Mouse (Mus musculus): Measurements from ENCODE around the gene Timd2. TPM values are rescaled to one million over a fixed set of nuclear protein-coding genes. Genes with fewer than 3 reads are reported as not detected.
"Not testable (repeated sequence)": the region's sequence is repeated elsewhere in the genome, so short reads cannot be mapped to it uniquely, and the experiment has no call there.

Gene Timd2
- polyA plus RNA-seq (2012; rRNA removed): 6.5 and 6.8 TPM in 2 replicates

- Histone ChIP-seq H3K4me1 (replicated peaks; ENCODE audit: control insufficient read depth, insufficient read depth, low read length) (no peaks in the 10 kb centered on the region), H3K27me3 (ENCODE audit: control insufficient read depth, insufficient read depth, low read length) (no peaks in the 10 kb centered on the region), H3K27ac (ENCODE audit: control insufficient read depth, insufficient read depth, low read length) (no peak within 1 kb of the TSS), H3K36me3 (ENCODE audit: control insufficient read depth, insufficient read depth, low read length) (no peaks in the 10 kb centered on the region), H3K4me3 (ENCODE audit: control insufficient read depth, insufficient read depth, low read length) (no peak within 1 kb of the TSS)
- TF ChIP-seq CTCF (IDR thresholded peaks at IDR 0.05; ENCODE audit: borderline replicate concordance, control insufficient read depth, extremely low read depth, insufficient read depth, low read length, poor library complexity): no peak
- no peak for TF ChIP-seq POLR2A (IDR thresholded peaks at IDR 0.05; ENCODE audit: control insufficient read depth, extremely low read depth, insufficient read depth, low read length, poor library complexity)
- no peak for DNase-seq
- 65% methylated on average over 6 of the region's 6 CpGs for WGBS
Measured at GRCm38 (mm10) chr11:46706664-46707356, at the start of gene Timd2. TSS of gene Timd2 (minus strand) at chr11:46707061.

- not testable (repeated sequence) for H3K27ac ChIP-seq (ENCODE audit: control insufficient read depth, insufficient read depth, low read length); H3K36me3 ChIP-seq (ENCODE audit: control insufficient read depth, insufficient read depth, low read length); H3K4me3 ChIP-seq (ENCODE audit: control insufficient read depth, insufficient read depth, low read length); DNase-seq; H3K27me3 ChIP-seq (ENCODE audit: control insufficient read depth, insufficient read depth, low read length); H3K4me1 ChIP-seq (replicated peaks; ENCODE audit: control insufficient read depth, insufficient read depth, low read length)
- WGBS: 91% methylated on average over 6 of the region's 6 CpGs
Measured at GRCm38 (mm10) chr11:46755714-46756113, 48.9 kb upstream of the Timd2 start.

- WGBS: 95% methylated on average over 4 of the region's 4 CpGs
Measured at GRCm38 (mm10) chr11:46754669-46755068, 47.8 kb upstream of the Timd2 start.

GRCm38 (mm10) chr11:46753662-46754061 is 46.8 kb upstream of the Timd2 start:
- H3K27me3 ChIP-seq (ENCODE audit: control insufficient read depth, insufficient read depth, low read length): no peaks in the 10 kb centered on the region
- H3K36me3 ChIP-seq (ENCODE audit: control insufficient read depth, insufficient read depth, low read length): no peaks in the 10 kb centered on the region
- 64% methylated on average over 2 of the region's 2 CpGs for WGBS
- no peak for DNase-seq
- no peak overlapping the region for H3K4me3 ChIP-seq (ENCODE audit: control insufficient read depth, insufficient read depth, low read length)
- no peaks in the 10 kb centered on the region for H3K4me1 ChIP-seq (replicated peaks; ENCODE audit: control insufficient read depth, insufficient read depth, low read length)
- TF ChIP-seq CTCF (IDR thresholded peaks at IDR 0.05; ENCODE audit: borderline replicate concordance, control insufficient read depth, extremely low read depth, insufficient read depth, low read length, poor library complexity) (no peak), POLR2A (IDR thresholded peaks at IDR 0.05; ENCODE audit: control insufficient read depth, extremely low read depth, insufficient read depth, low read length, poor library complexity) (no peak)
- no peak overlapping the region for H3K27ac ChIP-seq (ENCODE audit: control insufficient read depth, insufficient read depth, low read length)

More at GRCm38 (mm10) chr11:46754669-46755068, 47.8 kb upstream of the Timd2 start:
- TF ChIP-seq POLR2A (IDR thresholded peaks at IDR 0.05; ENCODE audit: control insufficient read depth, extremely low read depth, insufficient read depth, low read length, poor library complexity) (no peak), CTCF (IDR thresholded peaks at IDR 0.05; ENCODE audit: borderline replicate concordance, control insufficient read depth, extremely low read depth, insufficient read depth, low read length, poor library complexity) (no peak)
- Histone ChIP-seq H3K4me1 (replicated peaks; ENCODE audit: control insufficient read depth, insufficient read depth, low read length) (no peaks in the 10 kb centered on the region), H3K36me3 (ENCODE audit: control insufficient read depth, insufficient read depth, low read length) (no peaks in the 10 kb centered on the region), H3K27me3 (ENCODE audit: control insufficient read depth, insufficient read depth, low read length) (no peaks in the 10 kb centered on the region), H3K27ac (ENCODE audit: control insufficient read depth, insufficient read depth, low read length) (no peak overlapping the region), H3K4me3 (ENCODE audit: control insufficient read depth, insufficient read depth, low read length) (no peak overlapping the region)
- DNase-seq: no peak

- DNase-seq: no peak
- no peak for TF ChIP-seq POLR2A (IDR thresholded peaks at IDR 0.05; ENCODE audit: control insufficient read depth, extremely low read depth, insufficient read depth, low read length, poor library complexity)
- no peak for TF ChIP-seq CTCF (IDR thresholded peaks at IDR 0.05; ENCODE audit: borderline replicate concordance, control insufficient read depth, extremely low read depth, insufficient read depth, low read length, poor library complexity)
Measured at GRCm38 (mm10) chr11:46747996-46748395, 41.1 kb upstream of the Timd2 start.

GRCm38 (mm10) chr11:46741716-46742115 is 34.9 kb upstream of the Timd2 start:
- H3K4me3 ChIP-seq (ENCODE audit: control insufficient read depth, insufficient read depth, low read length): no peak overlapping the region
- H3K27me3 ChIP-seq (ENCODE audit: control insufficient read depth, insufficient read depth, low read length): no peaks in the 10 kb centered on the region
- H3K27ac ChIP-seq (ENCODE audit: control insufficient read depth, insufficient read depth, low read length): no peak overlapping the region
- TF ChIP-seq CTCF (IDR thresholded peaks at IDR 0.05; ENCODE audit: borderline replicate concordance, control insufficient read depth, extremely low read depth, insufficient read depth, low read length, poor library complexity): no peak
- no peak for TF ChIP-seq POLR2A (IDR thresholded peaks at IDR 0.05; ENCODE audit: control insufficient read depth, extremely low read depth, insufficient read depth, low read length, poor library complexity)
- H3K4me1 ChIP-seq (replicated peaks; ENCODE audit: control insufficient read depth, insufficient read depth, low read length): no peaks in the 10 kb centered on the region
- WGBS: 90% methylated on average over 3 of the region's 3 CpGs
- DNase-seq: no peak
- H3K36me3 ChIP-seq (ENCODE audit: control insufficient read depth, insufficient read depth, low read length): no peaks in the 10 kb centered on the region

More at GRCm38 (mm10) chr11:46747996-46748395, 41.1 kb upstream of the Timd2 start:
- WGBS: 35% methylated on average over 2 of the region's 2 CpGs
- H3K27me3 ChIP-seq (ENCODE audit: control insufficient read depth, insufficient read depth, low read length): no peaks in the 10 kb centered on the region
- H3K4me1 ChIP-seq (replicated peaks; ENCODE audit: control insufficient read depth, insufficient read depth, low read length): no peaks in the 10 kb centered on the region
- H3K4me3 ChIP-seq (ENCODE audit: control insufficient read depth, insufficient read depth, low read length): no peak overlapping the region
- H3K27ac ChIP-seq (ENCODE audit: control insufficient read depth, insufficient read depth, low read length): no peak overlapping the region
- no peaks in the 10 kb centered on the region for H3K36me3 ChIP-seq (ENCODE audit: control insufficient read depth, insufficient read depth, low read length)

- Histone ChIP-seq H3K27me3 (ENCODE audit: control insufficient read depth, insufficient read depth, low read length) (no peaks in the 10 kb centered on the region), H3K4me1 (replicated peaks; ENCODE audit: control insufficient read depth, insufficient read depth, low read length) (no peaks in the 10 kb centered on the region), H3K36me3 (ENCODE audit: control insufficient read depth, insufficient read depth, low read length) (no peaks in the 10 kb centered on the region), H3K4me3 (ENCODE audit: control insufficient read depth, insufficient read depth, low read length) (no peak overlapping the region), H3K27ac (ENCODE audit: control insufficient read depth, insufficient read depth, low read length) (no peak overlapping the region)
- 82% methylated on average over 4 of the region's 4 CpGs for WGBS
- TF ChIP-seq POLR2A (IDR thresholded peaks at IDR 0.05; ENCODE audit: control insufficient read depth, extremely low read depth, insufficient read depth, low read length, poor library complexity) (no peak), CTCF (IDR thresholded peaks at IDR 0.05; ENCODE audit: borderline replicate concordance, control insufficient read depth, extremely low read depth, insufficient read depth, low read length, poor library complexity) (no peak)
- no peak for DNase-seq
Measured at GRCm38 (mm10) chr11:46740886-46741285, 34.0 kb upstream of the Timd2 start.
